Mouse (Mus musculus) kidney, postnatal 0 days (tissue): ENCODE data around the gene Sdk1. TPM values are rescaled to one million over a fixed set of nuclear protein-coding genes. Genes with fewer than 3 reads are reported as not detected.

Experiments used
- ATAC-seq: fragments of 200-750 bp; cut with Nextera tagmentation; replicated peaks from 2 replicates; pipeline ENCODE4 v1.8.0; 2017; ENCODE audit warnings: low read depth, moderate number of reproducible peaks, moderate TSS enrichment, moderate library complexity; ENCODE audit not compliant: low FRiP score
- DNase-seq: peaks from one replicate; pipeline ENCODE4 v3.0.0-alpha.2; 2016; ENCODE audit warnings: low spot score
- H3K27ac ChIP-seq: fragments of 300-500 bp; sonication (generic); 2 replicates; pipeline ENCODE4 v1.5.1; 2014; ENCODE audit warnings: mild to moderate bottlenecking
- H3K27me3 ChIP-seq: fragments of 300-500 bp; sonication (generic); 2 replicates; pipeline ENCODE4 v1.6.1; 2014; ENCODE audit warnings: low read length, mixed read lengths; ENCODE audit not compliant: insufficient read depth
- H3K36me3 ChIP-seq: fragments of 300-500 bp; sonication (generic); 2 replicates; pipeline ENCODE4 v1.6.1; 2014; ENCODE audit warnings: low read length, mixed read lengths; ENCODE audit not compliant: insufficient read depth
- H3K4me1 ChIP-seq: fragments of 300-500 bp; sonication (generic); replicated peaks from 2 replicates; pipeline ENCODE4 v1.6.1; 2014; ENCODE audit warnings: antibody characterized with exemption, low read length, mixed read lengths; ENCODE audit not compliant: insufficient read depth
- H3K4me2 ChIP-seq: fragments of 300-500 bp; sonication (generic); 2 replicates; pipeline ENCODE4 v1.6.1; 2014; ENCODE audit warnings: mild to moderate bottlenecking, low read length, moderate library complexity, mixed read lengths
- H3K4me3 ChIP-seq: fragments of 300-500 bp; sonication (generic); replicated peaks from 2 replicates; pipeline ENCODE4 v1.5.1; 2014; ENCODE audit warnings: low read depth, low read length
- H3K9ac ChIP-seq: fragments of 300-500 bp; sonication (generic); 2 replicates; pipeline ENCODE4 v1.6.1; 2014; ENCODE audit warnings: low read depth, low read length
- H3K9me3 ChIP-seq: fragments of 300-500 bp; sonication (generic); replicated peaks from 2 replicates; pipeline ENCODE4 v1.6.1; 2016; ENCODE audit warnings: low read length, inconsistent platforms, mixed read lengths
- CTCF ChIP-seq: IDR thresholded peaks from 2 replicates; pipeline ENCODE4 v1.5.1; 2016; ENCODE audit warnings: antibody characterized with exemption, low read depth, mild to moderate bottlenecking, moderate library complexity
- WGBS: fragments of 180-500 bp; shearing (Covaris S2); extraction: QIAGEN DNeasy Blood & Tissue Kit; methylation state at CpG from one replicate; pipeline ENCODE4 v1.1.7; 2014; 5-methylcytosine and 5-hydroxymethylcytosine counted together
- polyA plus RNA-seq: library from polyadenylated mRNA; unstranded; fragments of >200 nt; fragmentation: Nextera tagmentation; extraction: Ambion mirVana; gene quantifications from 2 replicates; pipeline ENCODE4 v1.2.1, GENCODE M21; 2015

Sdk1 gene
- polyA plus RNA-seq, 1 experiment from 2014 or later: 2.1 TPM

DNA sequence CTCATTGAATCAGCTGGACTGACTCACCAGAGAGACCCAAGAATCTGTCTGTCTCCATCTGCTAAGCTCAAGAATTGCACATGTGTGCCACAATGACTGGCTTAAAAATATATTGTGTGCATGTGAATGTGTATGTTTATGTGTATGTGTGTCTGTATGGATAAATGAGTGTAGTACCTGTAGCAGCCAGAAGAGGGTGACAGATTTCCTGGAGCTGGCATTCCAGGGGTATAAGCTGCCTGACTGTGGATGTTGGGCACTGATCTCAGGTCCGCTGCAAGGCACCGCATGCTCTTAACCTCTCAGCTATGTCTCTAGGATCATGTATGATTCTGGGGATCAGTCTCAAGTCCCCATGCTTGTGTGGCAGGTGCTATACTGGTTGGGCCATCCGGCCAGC is 839.4 kb downstream of the Sdk1 start:
- Histone ChIP-seq H3K9ac (no peak overlapping the region), H3K36me3 (no peaks in the 10 kb centered on the region), H3K4me2 (no peak overlapping the region), H3K4me1 (no peaks in the 10 kb centered on the region), H3K9me3 (no peaks in the 10 kb centered on the region), H3K4me3 (no peak overlapping the region), H3K27ac (no peak overlapping the region), H3K27me3 (no peaks in the 10 kb centered on the region)
- TF ChIP-seq CTCF: peak; percentile 44
- WGBS: 95% methylated on average over 3 of the region's 3 CpGs
- ATAC-seq: no peak
- DNase-seq: no peak

DNA sequence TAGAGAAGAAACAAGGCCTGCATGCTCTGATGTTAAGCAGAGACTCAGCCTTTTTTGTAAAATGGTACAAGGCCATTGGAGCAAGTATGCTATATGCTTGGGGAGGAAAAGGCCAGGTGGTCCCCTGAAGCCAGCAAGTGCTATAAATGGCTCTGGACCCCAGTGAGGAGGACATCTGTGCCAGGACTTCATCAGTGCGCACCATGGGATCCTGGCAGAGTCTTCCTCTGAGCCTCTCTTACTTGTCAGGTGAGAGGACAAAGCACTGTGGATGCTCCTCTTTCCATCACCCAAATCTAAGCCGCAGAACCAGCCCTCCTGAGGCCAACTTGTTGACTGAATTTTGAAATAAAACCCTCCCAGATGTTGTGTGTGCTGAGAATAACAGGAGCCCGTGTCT is 839.8 kb downstream of the Sdk1 start:
- WGBS: 93% methylated on average over 3 of the region's 3 CpGs
- no peak for ATAC-seq

DNA sequence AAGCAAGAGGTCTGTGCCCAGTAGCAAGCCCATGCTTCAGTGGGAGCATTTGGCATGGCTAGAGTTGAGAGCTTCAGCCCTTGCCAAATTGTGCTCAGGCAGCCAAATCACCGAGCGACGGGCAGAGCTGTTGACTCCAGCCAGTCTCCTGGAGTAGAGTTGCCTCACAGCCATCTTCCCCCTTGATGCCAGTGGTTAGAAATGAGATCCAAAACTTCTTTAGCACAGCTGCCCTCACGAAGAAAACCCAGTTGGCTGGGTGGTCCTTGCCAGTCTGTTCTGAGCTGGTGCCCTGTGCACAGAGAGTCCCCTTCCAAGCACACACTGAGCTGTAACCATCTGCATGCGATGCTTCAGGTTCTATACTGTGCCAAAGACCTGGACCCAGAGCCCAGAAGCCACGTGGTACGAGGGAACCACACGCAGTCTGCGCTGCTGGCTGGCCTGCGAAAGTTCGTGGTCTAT is 855.1 kb downstream of the Sdk1 start:
- ATAC-seq (no peak), DNase-seq (no peak)
- Histone ChIP-seq H3K4me3 (no peak overlapping the region), H3K9me3 (no peaks in the 10 kb centered on the region), H3K27me3 (no peaks in the 10 kb centered on the region), H3K9ac (no peak overlapping the region), H3K36me3 (no peaks in the 10 kb centered on the region), H3K4me2 (no peak overlapping the region), H3K4me1 (no peaks in the 10 kb centered on the region), H3K27ac (no peak overlapping the region)
- 92% methylated on average over 11 of the region's 11 CpGs for WGBS
- TF ChIP-seq CTCF: no peak

More for the DNA sequence above, 839.8 kb downstream of the Sdk1 start:
- H3K4me3 ChIP-seq: no peak overlapping the region
- H3K9me3 ChIP-seq: no peaks in the 10 kb centered on the region
- no peaks in the 10 kb centered on the region for H3K36me3 ChIP-seq
- no peaks in the 10 kb centered on the region for H3K27me3 ChIP-seq
- H3K4me2 ChIP-seq: no peak overlapping the region
- no peak for TF ChIP-seq CTCF
- no peaks in the 10 kb centered on the region for H3K4me1 ChIP-seq
- no peak overlapping the region for H3K9ac ChIP-seq
- no peak for DNase-seq
- no peak overlapping the region for H3K27ac ChIP-seq

DNA sequence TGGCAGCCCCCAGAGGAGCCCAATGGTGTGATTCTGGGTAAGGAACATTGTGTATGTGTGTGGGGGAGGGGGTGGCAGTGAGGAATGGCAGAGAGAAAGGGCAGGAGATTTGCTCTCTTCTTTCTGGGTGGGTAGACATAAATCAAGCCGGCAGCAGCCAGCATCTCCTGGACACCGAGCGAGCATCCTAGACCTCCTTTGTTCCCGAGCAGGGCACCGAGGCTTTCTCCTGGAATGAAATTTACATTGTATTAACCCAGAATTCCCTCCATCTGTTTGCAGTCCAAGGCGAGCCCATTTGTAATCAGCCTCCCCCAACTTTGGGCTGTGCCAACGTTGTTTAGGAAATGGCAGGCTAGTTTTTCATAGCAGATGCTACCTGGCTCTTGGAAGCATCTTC is 858.9 kb downstream of the Sdk1 start:
- WGBS: 68% methylated on average over 7 of the region's 7 CpGs
- Histone ChIP-seq H3K4me1 (no peaks in the 10 kb centered on the region), H3K27ac (no peak overlapping the region), H3K9me3 (no peaks in the 10 kb centered on the region), H3K4me3 (no peak overlapping the region), H3K9ac (no peak overlapping the region), H3K4me2 (no peak overlapping the region), H3K27me3 (no peaks in the 10 kb centered on the region), H3K36me3 (no peaks in the 10 kb centered on the region)
- ATAC-seq: no peak
- DNase-seq: no peak
- no peak for TF ChIP-seq CTCF

DNA sequence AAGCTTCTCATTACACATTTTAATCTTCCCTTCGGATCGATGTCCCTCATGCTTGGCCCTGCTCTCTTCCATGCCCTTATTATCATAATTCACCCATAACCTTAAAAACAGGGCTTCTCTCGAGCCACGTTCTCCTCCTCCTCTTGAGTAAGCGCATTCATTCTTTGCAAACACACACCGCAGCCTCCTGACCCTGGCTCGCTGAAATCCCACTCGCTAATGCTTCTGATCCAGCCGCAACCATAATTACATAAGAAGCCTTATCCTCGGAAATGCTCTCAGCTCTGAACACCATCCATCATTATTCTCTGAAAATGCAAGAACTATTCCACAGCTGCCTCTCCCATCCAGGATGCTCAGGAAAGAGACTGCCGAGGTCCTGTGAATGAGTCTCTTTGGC is 866.1 kb downstream of the Sdk1 start:
- no peak for ATAC-seq
- no peaks in the 10 kb centered on the region for H3K9me3 ChIP-seq

DNA sequence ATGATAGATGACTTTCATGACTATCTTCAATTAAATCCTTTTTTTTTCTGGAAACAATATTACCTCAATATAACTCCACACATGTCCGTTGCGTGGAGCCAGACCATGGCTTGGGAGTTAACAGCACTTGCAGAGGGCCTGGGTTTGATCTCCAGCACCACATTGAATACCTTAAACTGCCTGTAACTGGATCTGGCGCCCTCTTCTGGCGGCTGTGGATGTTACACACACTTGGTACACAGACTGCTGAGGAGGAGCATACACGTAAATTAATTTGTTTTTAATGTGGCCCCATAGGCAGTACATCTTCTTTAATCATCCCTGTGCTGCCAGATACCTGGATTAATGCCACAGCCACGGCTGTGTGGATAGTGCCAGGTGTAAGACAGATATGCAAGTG is 870.7 kb downstream of the Sdk1 start:
- Histone ChIP-seq H3K4me1 (no peaks in the 10 kb centered on the region), H3K9me3 (no peaks in the 10 kb centered on the region), H3K4me3 (no peak overlapping the region), H3K4me2 (no peak overlapping the region), H3K9ac (no peak overlapping the region), H3K36me3 (no peaks in the 10 kb centered on the region), H3K27me3 (no peaks in the 10 kb centered on the region), H3K27ac (no peak overlapping the region)
- ATAC-seq (no peak), DNase-seq (no peak)
- 88% methylated on average over 6 of the region's 6 CpGs for WGBS
- TF ChIP-seq CTCF: 0 out of 2 replicates have a peak, but pooled peaks have one; percentile 10

More for the DNA sequence above, 866.1 kb downstream of the Sdk1 start:
- 57% methylated on average over 11 of the region's 11 CpGs for WGBS
- H3K36me3 ChIP-seq: no peaks in the 10 kb centered on the region
- DNase-seq: peak; percentile 38
- no peak overlapping the region for H3K9ac ChIP-seq
- TF ChIP-seq CTCF: no peak
- H3K4me2 ChIP-seq: no peak overlapping the region
- H3K4me1 ChIP-seq: no peaks in the 10 kb centered on the region
- no peak overlapping the region for H3K4me3 ChIP-seq
- no peaks in the 10 kb centered on the region for H3K27me3 ChIP-seq
- H3K27ac ChIP-seq: no peak overlapping the region
